Mouse (Mus musculus): ENCODE results near the gene Fam71f1. TPM values are rescaled to one million over a fixed set of nuclear protein-coding genes. Genes with fewer than 3 reads are reported as not detected.
"Not testable (repeated sequence)": the region's sequence is repeated elsewhere in the genome, so short reads cannot be mapped to it uniquely, and the experiment has no call there.

Fam71f1 gene
- polyA plus RNA-seq, 1 experiment from 2014 or later = not detected

GRCm38 (mm10) chr6:29303251-29303650 lies 15.7 kb upstream of the Fam71f1 start:
- ATAC-seq (ENCODE audit: low FRiP score, low read depth) = no peak

GRCm38 (mm10) chr6:29303726-29304125 lies 15.2 kb upstream of the Fam71f1 start:
- ATAC-seq (ENCODE audit: low FRiP score, low read depth) = no peak
- Histone ChIP-seq H3K27me3 (no peaks in the 10 kb centered on the region), H3K4me1 (replicated peaks) (no peaks in the 10 kb centered on the region), H3K4me2 (no peak overlapping the region), H3K9me3 (no peaks in the 10 kb centered on the region), H3K27ac (replicated peaks) (no peak overlapping the region), H3K4me3 (no peak overlapping the region), H3K36me3 (no peaks in the 10 kb centered on the region), H3K9ac (no peak overlapping the region)
- WGBS = 59% methylated on average over 5 of the region's 5 CpGs

More at GRCm38 (mm10) chr6:29303251-29303650, 15.7 kb upstream of the Fam71f1 start:
- Histone ChIP-seq H3K36me3 (no peaks in the 10 kb centered on the region), H3K9me3 (no peaks in the 10 kb centered on the region), H3K27ac (replicated peaks) (no peak overlapping the region), H3K4me3 (no peak overlapping the region), H3K27me3 (no peaks in the 10 kb centered on the region), H3K9ac (no peak overlapping the region), H3K4me2 (no peak overlapping the region), H3K4me1 (replicated peaks) (no peaks in the 10 kb centered on the region)

- Histone ChIP-seq H3K9me3 (no peaks in the 10 kb centered on the region), H3K4me1 (replicated peaks) (no peaks in the 10 kb centered on the region), H3K27me3 (no peaks in the 10 kb centered on the region), H3K36me3 (no peaks in the 10 kb centered on the region), H3K4me2 (no peak overlapping the region), H3K27ac (replicated peaks) (no peak overlapping the region), H3K4me3 (no peak overlapping the region), H3K9ac (no peak overlapping the region)
- WGBS = 88% methylated on average over 4 of the region's 4 CpGs
- no peak for ATAC-seq (ENCODE audit: low FRiP score, low read depth)
Measured at GRCm38 (mm10) chr6:29305462-29305861, 13.5 kb upstream of the Fam71f1 start.

GRCm38 (mm10) chr6:29308846-29309605 lies 9.9 kb upstream of the Fam71f1 start:
- H3K4me1 ChIP-seq (replicated peaks) = no peaks in the 10 kb centered on the region
- H3K4me2 ChIP-seq = no peak overlapping the region
- no peak overlapping the region for H3K4me3 ChIP-seq
- H3K27me3 ChIP-seq = no peaks in the 10 kb centered on the region
- H3K36me3 ChIP-seq = no peaks in the 10 kb centered on the region
- 90% methylated on average over 16 of the region's 16 CpGs for WGBS
- no peak for ATAC-seq (ENCODE audit: low FRiP score, low read depth)
- H3K27ac ChIP-seq (replicated peaks) = no peak overlapping the region
- no peak overlapping the region for H3K9ac ChIP-seq
- H3K9me3 ChIP-seq = no peaks in the 10 kb centered on the region

- H3K9ac ChIP-seq = no peak overlapping the region
- H3K27ac ChIP-seq (replicated peaks) = no peak overlapping the region
- no peaks in the 10 kb centered on the region for H3K27me3 ChIP-seq
- 66% methylated on average over 14 of the region's 14 CpGs for WGBS
- H3K36me3 ChIP-seq = no peaks in the 10 kb centered on the region
- no peak overlapping the region for H3K4me3 ChIP-seq
- ATAC-seq (ENCODE audit: low FRiP score, low read depth) = no peak
- H3K4me1 ChIP-seq (replicated peaks) = no peaks in the 10 kb centered on the region
- no peak overlapping the region for H3K4me2 ChIP-seq
- H3K9me3 ChIP-seq = no peaks in the 10 kb centered on the region
Measured at GRCm38 (mm10) chr6:29313690-29314202, 5.2 kb upstream of the Fam71f1 start.

- Histone ChIP-seq H3K9me3 (no peaks in the 10 kb centered on the region), H3K27me3 (no peaks in the 10 kb centered on the region), H3K4me3 (no peak overlapping the region), H3K36me3 (no peaks in the 10 kb centered on the region), H3K4me2 (no peak overlapping the region), H3K4me1 (replicated peaks) (no peaks in the 10 kb centered on the region), H3K27ac (replicated peaks) (no peak overlapping the region), H3K9ac (no peak overlapping the region)
- WGBS = 80% methylated on average over 2 of the region's 2 CpGs
- no peak for ATAC-seq (ENCODE audit: low FRiP score, low read depth)
Measured at GRCm38 (mm10) chr6:29317286-29317685, 1.7 kb upstream of the Fam71f1 start.

- WGBS = 73% methylated on average over 3 of the region's 3 CpGs
- no peak overlapping the region for H3K4me2 ChIP-seq
Measured at GRCm38 (mm10) chr6:29317941-29318340, 999 bp upstream of the Fam71f1 start.

GRCm38 (mm10) chr6:29321586-29321985 lies 2.6 kb downstream of the Fam71f1 start:
- Histone ChIP-seq H3K9me3 (no peaks in the 10 kb centered on the region), H3K4me1 (replicated peaks) (no peaks in the 10 kb centered on the region), H3K4me2 (no peak overlapping the region), H3K27ac (replicated peaks) (no peak overlapping the region), H3K27me3 (no peaks in the 10 kb centered on the region), H3K9ac (no peak overlapping the region), H3K4me3 (no peak overlapping the region), H3K36me3 (no peaks in the 10 kb centered on the region)
- ATAC-seq (ENCODE audit: low FRiP score, low read depth) = no peak
- 80% methylated on average over 6 of the region's 6 CpGs for WGBS

More at GRCm38 (mm10) chr6:29317941-29318340, 999 bp upstream of the Fam71f1 start:
- Histone ChIP-seq H3K27ac (replicated peaks) (no peak overlapping the region), H3K4me3 (no peak overlapping the region), H3K9ac (no peak overlapping the region), H3K36me3 (no peaks in the 10 kb centered on the region), H3K27me3 (no peaks in the 10 kb centered on the region), H3K9me3 (no peaks in the 10 kb centered on the region), H3K4me1 (replicated peaks) (no peaks in the 10 kb centered on the region)
- no peak for ATAC-seq (ENCODE audit: low FRiP score, low read depth)

GRCm38 (mm10) chr6:29322147-29322546 lies 3.2 kb downstream of the Fam71f1 start:
- H3K4me1 ChIP-seq (replicated peaks) = no peaks in the 10 kb centered on the region
- no peaks in the 10 kb centered on the region for H3K9me3 ChIP-seq
- WGBS = 90% methylated on average over 7 of the region's 7 CpGs
- ATAC-seq (ENCODE audit: low FRiP score, low read depth) = no peak
- no peaks in the 10 kb centered on the region for H3K27me3 ChIP-seq
- no peak overlapping the region for H3K4me3 ChIP-seq
- no peak overlapping the region for H3K4me2 ChIP-seq
- no peak overlapping the region for H3K9ac ChIP-seq
- H3K36me3 ChIP-seq = no peaks in the 10 kb centered on the region
- H3K27ac ChIP-seq (replicated peaks) = no peak overlapping the region

GRCm38 (mm10) chr6:29322735-29323134 lies 3.8 kb downstream of the Fam71f1 start:
- H3K36me3 ChIP-seq = no peaks in the 10 kb centered on the region
- no peak overlapping the region for H3K4me3 ChIP-seq
- ATAC-seq (ENCODE audit: low FRiP score, low read depth) = no peak
- H3K4me1 ChIP-seq (replicated peaks) = no peaks in the 10 kb centered on the region
- 80% methylated on average over 4 of the region's 4 CpGs for WGBS
- no peaks in the 10 kb centered on the region for H3K9me3 ChIP-seq
- H3K4me2 ChIP-seq = no peak overlapping the region
- H3K9ac ChIP-seq = no peak overlapping the region
- H3K27ac ChIP-seq (replicated peaks) = no peak overlapping the region
- no peaks in the 10 kb centered on the region for H3K27me3 ChIP-seq

- Histone ChIP-seq H3K9me3 (no peaks in the 10 kb centered on the region; the same call in 1 of the 2 replicates), H3K36me3 (no peaks in the 10 kb centered on the region), H3K4me2 (no peak overlapping the region), H3K27me3 (no peaks in the 10 kb centered on the region), H3K27ac (replicated peaks) (no peak overlapping the region), H3K4me3 (no peak overlapping the region), H3K4me1 (replicated peaks) (no peaks in the 10 kb centered on the region), H3K9ac (no peak overlapping the region)
- 88% methylated on average over 9 of the region's 9 CpGs for WGBS
- ATAC-seq (ENCODE audit: low FRiP score, low read depth) = no peak
Measured at GRCm38 (mm10) chr6:29326961-29327360, 8.0 kb downstream of the Fam71f1 start.

- Histone ChIP-seq H3K27ac (replicated peaks) (no peak overlapping the region), H3K27me3 (no peaks in the 10 kb centered on the region), H3K4me3 (no peak overlapping the region), H3K9ac (no peak overlapping the region), H3K4me1 (replicated peaks) (no peaks in the 10 kb centered on the region), H3K4me2 (no peak overlapping the region), H3K9me3 (no peaks in the 10 kb centered on the region; the same call in 1 of the 2 replicates), H3K36me3 (no peaks in the 10 kb centered on the region)
- ATAC-seq (ENCODE audit: low FRiP score, low read depth) = no peak
- WGBS = 73% methylated on average over 4 of the region's 4 CpGs
Measured at GRCm38 (mm10) chr6:29329514-29329913, 10.6 kb downstream of the Fam71f1 start.

GRCm38 (mm10) chr6:29346512-29346911 lies 27.6 kb downstream of the Fam71f1 start:
- H3K4me3 ChIP-seq; H3K36me3 ChIP-seq; H3K4me2 ChIP-seq; H3K9ac ChIP-seq; H3K27ac ChIP-seq (replicated peaks); ATAC-seq (ENCODE audit: low FRiP score, low read depth); H3K27me3 ChIP-seq; H3K9me3 ChIP-seq: not testable (repeated sequence)
- H3K4me1 ChIP-seq (replicated peaks) = peaks cover 17% of the 10 kb centered on the region
- 94% methylated on average over 2 of the region's 2 CpGs for WGBS
